Mouse (Mus musculus) midbrain, embryonic 10.5 days (tissue): Measurements from ENCODE around the gene Dedd. TPM values are rescaled to one million over a fixed set of nuclear protein-coding genes. Genes with fewer than 3 reads are reported as not detected.
A peak's percentile ranks its signal among the peaks of the same experiment; 100 is the strongest.
"Not testable (repeated sequence)": the region's sequence is repeated elsewhere in the genome, so short reads cannot be mapped to it uniquely, and the experiment has no call there.

Source experiments
- DNase-seq: peaks from one replicate; pipeline ENCODE4 v3.0.0-alpha.2; 2017; ENCODE audit warnings: low spot score
- H3K27ac ChIP-seq: fragments of 300-500 bp; sonication (generic); replicated peaks from 2 replicates; pipeline ENCODE4 v1.5.1; 2016; ENCODE audit warnings: mild to moderate bottlenecking
- H3K27me3 ChIP-seq: fragments of 300-500 bp; sonication (generic); 2 replicates; pipeline ENCODE4 v1.6.1; 2016; ENCODE audit warnings: low read depth, mild to moderate bottlenecking; ENCODE audit not compliant: poor library complexity, severe bottlenecking
- H3K36me3 ChIP-seq: fragments of 300-500 bp; sonication (generic); 2 replicates; pipeline ENCODE4 v1.6.1; 2016; ENCODE audit warnings: mild to moderate bottlenecking, moderate library complexity
- H3K4me1 ChIP-seq: fragments of 300-500 bp; sonication (generic); 2 replicates; pipeline ENCODE4 v1.6.1; 2016
- H3K4me3 ChIP-seq: fragments of 300-500 bp; sonication (generic); 2 replicates; pipeline ENCODE4 v1.5.1; 2016; ENCODE audit warnings: mild to moderate bottlenecking, moderate library complexity
- H3K9me3 ChIP-seq: fragments of 300-500 bp; sonication (generic); replicated peaks from 2 replicates; pipeline ENCODE4 v1.6.1; 2016; ENCODE audit warnings: mild to moderate bottlenecking
- WGBS: fragments of 180-500 bp; shearing (Covaris S2); methylation state at CpG from one replicate; pipeline ENCODE4 v1.1.7; 2016; 5-methylcytosine and 5-hydroxymethylcytosine counted together
- polyA plus RNA-seq: library from polyadenylated mRNA; unstranded; fragments of >200 nt; fragmentation: Nextera tagmentation; extraction: Ambion mirVana; gene quantifications from 2 replicates; pipeline ENCODE4 v1.2.1, GENCODE M21; 2016

Gene Dedd
- polyA plus RNA-seq, 1 experiment from 2014 or later: 48.9 TPM

DNA sequence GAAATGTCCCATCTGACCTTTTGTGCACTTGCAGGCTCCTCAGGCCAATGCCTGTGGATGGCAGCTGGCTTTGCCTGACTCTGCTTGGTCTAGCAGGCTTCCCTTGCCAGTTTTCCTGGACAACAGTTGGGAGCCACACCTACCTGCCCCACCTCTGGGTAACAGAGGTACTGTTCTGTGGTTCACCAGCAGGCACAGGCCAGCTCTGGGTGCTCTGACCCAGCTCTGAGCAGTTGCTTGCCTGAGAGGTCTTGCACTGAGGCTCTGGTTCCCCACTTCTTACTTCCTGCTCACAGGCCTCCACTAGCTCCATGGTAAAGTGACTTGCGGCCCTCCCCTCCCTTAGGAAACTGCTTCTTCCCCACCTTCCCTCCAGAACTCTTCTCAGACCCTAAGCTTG lies 6.9 kb upstream of the Dedd start:
- Histone ChIP-seq H3K27me3 (no peaks in the 10 kb centered on the region), H3K4me3 (no peak overlapping the region), H3K36me3 (peaks cover 4% of the 10 kb centered on the region; the same call in 1 of the 2 replicates), H3K4me1 (peaks cover 6% of the 10 kb centered on the region; the same call in 1 of the 2 replicates), H3K27ac (no peak overlapping the region), H3K9me3 (no peaks in the 10 kb centered on the region)
- no peak for DNase-seq
- 61% methylated on average over 1 of the region's 1 CpGs for WGBS

DNA sequence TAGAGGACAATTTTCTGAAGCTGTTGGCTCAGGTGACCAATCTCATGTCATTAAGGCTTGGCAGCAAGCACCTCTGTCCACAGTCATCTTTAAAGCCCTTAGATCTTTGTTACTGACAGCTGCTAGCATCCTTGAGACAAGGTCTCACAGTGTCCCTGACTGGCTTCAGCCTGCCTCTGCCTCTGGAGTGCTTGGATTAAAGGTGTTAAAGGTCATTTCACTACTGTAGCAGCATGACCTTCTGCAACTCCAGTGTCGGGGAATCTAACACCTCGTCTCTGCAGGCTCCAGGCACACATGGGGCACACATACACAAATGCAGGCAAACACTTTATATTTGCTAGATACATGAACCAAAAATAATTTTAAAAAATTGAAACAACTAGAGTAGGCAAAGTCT lies 3.4 kb upstream of the Dedd start:
- no peak for DNase-seq
- WGBS: 84% methylated on average over 2 of the region's 2 CpGs
- Histone ChIP-seq H3K4me3 (no peak overlapping the region), H3K27ac (no peak overlapping the region), H3K36me3 (peaks cover 4% of the 10 kb centered on the region; the same call in 1 of the 2 replicates), H3K27me3 (no peaks in the 10 kb centered on the region), H3K9me3 (no peaks in the 10 kb centered on the region), H3K4me1 (peaks cover 21% of the 10 kb centered on the region)

DNA sequence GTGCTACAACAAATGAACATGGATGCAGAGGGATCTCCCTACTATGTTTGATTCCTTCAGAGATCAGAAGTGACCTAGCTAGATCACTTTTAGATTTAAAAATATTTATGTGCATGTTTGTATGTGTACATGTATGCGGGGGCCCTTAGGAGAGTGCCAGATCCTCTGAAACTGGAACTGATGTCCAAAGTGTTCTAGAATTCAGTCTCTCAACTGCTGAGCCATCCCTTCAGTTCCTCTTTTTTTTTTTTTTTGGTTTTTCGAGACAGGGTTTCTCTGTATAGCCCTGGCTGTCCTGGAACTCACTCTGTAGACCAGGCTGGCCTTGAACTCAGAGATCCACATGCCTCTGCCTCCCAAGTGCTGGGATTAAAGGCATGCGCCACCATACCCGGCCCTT lies 2.4 kb upstream of the Dedd start:
- H3K4me1 ChIP-seq: peaks cover 31% of the 10 kb centered on the region
- H3K9me3 ChIP-seq, H3K27ac ChIP-seq, H3K36me3 ChIP-seq, DNase-seq, H3K27me3 ChIP-seq, H3K4me3 ChIP-seq: not testable (repeated sequence)
- 88% methylated on average over 4 of the region's 4 CpGs for WGBS

DNA sequence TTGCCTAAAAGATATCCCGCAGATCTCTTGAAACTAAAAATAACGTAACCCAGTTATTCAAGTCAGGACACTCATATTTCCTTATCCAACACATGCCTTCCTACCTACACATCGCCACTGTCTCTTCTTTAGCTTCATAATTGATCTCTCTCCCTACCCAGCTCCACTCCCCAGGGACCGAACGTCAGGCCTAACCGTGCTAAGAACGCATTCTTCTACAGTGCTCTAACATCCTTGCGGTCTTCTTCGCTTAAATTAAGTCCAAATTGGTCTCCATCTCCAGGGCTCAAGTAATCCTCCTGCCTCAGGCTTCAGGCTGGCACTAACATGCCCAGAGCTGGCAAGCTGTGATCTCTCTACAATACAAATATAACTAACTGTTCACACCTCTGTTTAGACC lies 701 bp upstream of the Dedd start:
- peaks cover 11% of the 10 kb centered on the region; the same call in 1 of the 2 replicates for H3K36me3 ChIP-seq
- peak overlapping the region; percentile 88 for H3K4me3 ChIP-seq
- H3K27me3 ChIP-seq: no peaks in the 10 kb centered on the region
- H3K4me1 ChIP-seq: peaks cover 38% of the 10 kb centered on the region
- DNase-seq: no peak
- no peaks in the 10 kb centered on the region for H3K9me3 ChIP-seq
- WGBS: 48% methylated on average over 9 of the region's 9 CpGs
- H3K27ac ChIP-seq: peak overlapping the region; percentile 100

DNA sequence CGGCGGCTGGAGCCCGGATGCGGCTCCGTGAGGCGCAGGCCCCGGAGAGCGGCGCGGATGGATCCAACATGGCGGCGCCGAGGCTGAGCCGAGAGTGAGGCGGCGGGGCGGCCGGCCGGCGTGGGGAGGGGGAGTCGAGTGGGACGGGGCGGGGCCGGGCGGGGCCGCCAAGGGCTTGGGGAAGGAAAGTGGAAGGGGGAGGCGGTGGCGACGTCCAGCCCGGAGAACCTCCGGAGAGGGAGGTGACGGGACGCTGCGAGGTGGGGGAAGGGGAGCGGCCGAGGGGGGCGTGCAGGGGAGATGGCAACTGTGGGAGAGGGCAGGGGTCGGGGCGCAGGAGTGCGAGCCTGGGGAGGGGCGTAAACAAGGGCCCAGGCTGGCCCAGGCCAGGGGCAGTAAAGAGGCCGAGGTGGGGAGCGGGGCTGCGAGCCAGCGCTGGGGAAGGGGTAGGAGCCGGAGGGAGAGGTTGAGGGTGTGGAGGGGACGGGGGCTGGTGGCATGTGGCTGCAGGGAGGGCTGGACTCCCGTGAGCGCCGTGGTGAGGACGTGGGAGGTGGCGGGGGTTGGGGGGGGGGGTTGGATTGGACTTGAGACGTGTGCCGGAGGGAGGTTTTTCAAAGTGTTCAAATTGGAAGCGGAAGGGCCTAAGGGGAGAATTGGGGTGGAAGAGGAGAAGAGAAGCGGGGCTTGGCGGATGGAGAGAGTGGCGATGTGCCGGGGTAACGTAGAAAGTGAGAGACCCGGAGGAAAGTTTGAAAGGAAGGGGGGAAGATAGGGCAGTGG lies 679 bp downstream of the Dedd start:
- H3K36me3 ChIP-seq: peaks cover 13% of the 10 kb centered on the region
- H3K4me1 ChIP-seq: peaks cover 41% of the 10 kb centered on the region
- H3K27ac ChIP-seq: peak overlapping the region; percentile 100
- no peaks in the 10 kb centered on the region for H3K9me3 ChIP-seq
- WGBS: under 1% methylated on average over 49 of the region's 61 CpGs
- peak overlapping the region; percentile 88 for H3K4me3 ChIP-seq
- peak; percentile 94 for DNase-seq
- no peaks in the 10 kb centered on the region for H3K27me3 ChIP-seq

DNA sequence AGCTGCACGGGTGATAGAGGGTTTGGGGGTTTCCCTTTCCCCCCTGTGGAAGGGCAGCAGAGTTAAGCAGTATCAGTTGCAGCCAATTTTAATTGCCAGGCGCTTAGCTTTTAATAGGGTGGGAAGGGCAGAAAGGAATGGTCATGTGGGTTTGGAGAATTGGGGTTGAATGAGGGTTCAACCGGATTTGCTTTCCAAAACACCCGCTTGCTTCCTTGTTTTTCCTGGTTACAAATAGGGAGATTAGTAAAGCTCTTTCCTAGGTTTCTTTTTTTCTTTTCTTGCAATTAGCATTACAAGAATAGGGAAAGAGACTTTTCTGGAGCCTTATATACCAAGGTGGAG lies 1.2 kb downstream of the Dedd start:
- Histone ChIP-seq H3K36me3 (peaks cover 9% of the 10 kb centered on the region), H3K4me3 (peak overlapping the region; percentile 88), H3K27me3 (no peaks in the 10 kb centered on the region), H3K9me3 (no peaks in the 10 kb centered on the region), H3K4me1 (peaks cover 41% of the 10 kb centered on the region), H3K27ac (peak overlapping the region; percentile 100)
- WGBS: under 1% methylated on average over 4 of the region's 4 CpGs
- no peak for DNase-seq

DNA sequence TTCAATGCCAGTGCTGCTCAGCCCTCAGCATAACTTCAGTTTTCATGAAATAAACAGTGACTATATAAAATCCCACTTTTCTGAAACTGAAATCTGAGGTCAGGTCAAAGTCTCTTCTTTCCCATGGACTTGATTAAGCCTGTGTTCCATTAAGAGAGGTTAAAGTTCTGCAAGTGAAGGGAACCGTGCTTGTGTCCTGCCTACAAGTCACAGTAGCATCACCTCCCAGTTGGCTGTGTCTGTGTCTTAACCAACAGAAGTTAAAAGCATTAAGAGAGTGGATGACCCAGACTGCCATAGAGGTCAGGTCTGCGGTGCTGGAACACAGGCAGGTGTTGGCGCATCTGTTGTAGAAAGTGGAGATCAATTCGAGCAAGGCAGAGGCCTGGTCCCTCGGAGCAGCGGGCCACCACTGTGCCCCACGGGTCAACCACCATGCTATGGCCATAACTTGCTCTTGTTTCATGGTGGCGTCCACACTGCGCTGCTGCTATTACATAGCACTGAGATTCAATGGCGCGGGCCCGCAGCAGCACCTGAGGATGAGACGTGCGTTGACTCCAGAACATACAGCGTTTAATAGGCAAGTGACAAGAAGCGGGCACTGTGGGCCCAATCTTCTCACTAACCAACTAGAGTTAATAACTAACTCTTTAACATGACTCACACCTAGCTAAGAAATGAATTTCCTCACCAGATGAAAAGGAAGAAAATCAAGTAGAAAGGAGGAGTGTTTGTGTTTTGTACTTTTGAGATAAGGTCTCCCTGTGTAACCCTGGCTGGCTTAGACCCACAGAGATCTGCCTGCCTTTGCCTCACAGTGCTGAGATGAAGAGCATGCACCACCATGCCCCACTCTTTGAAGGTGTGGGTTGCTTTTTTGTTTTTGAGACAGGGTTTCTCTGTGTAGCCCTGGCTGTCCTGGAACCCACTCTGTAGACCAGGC lies 13.6 kb downstream of the Dedd start:
- H3K36me3 ChIP-seq: peaks cover 64% of the 10 kb centered on the region
- no peak for DNase-seq
- peaks cover 31% of the 10 kb centered on the region for H3K4me1 ChIP-seq
- H3K9me3 ChIP-seq: peaks cover 7% of the 10 kb centered on the region
- WGBS: 93% methylated on average over 16 of the region's 16 CpGs
- no peaks in the 10 kb centered on the region for H3K27me3 ChIP-seq
- H3K4me3 ChIP-seq: no peak overlapping the region
- H3K27ac ChIP-seq: no peak overlapping the region

DNA sequence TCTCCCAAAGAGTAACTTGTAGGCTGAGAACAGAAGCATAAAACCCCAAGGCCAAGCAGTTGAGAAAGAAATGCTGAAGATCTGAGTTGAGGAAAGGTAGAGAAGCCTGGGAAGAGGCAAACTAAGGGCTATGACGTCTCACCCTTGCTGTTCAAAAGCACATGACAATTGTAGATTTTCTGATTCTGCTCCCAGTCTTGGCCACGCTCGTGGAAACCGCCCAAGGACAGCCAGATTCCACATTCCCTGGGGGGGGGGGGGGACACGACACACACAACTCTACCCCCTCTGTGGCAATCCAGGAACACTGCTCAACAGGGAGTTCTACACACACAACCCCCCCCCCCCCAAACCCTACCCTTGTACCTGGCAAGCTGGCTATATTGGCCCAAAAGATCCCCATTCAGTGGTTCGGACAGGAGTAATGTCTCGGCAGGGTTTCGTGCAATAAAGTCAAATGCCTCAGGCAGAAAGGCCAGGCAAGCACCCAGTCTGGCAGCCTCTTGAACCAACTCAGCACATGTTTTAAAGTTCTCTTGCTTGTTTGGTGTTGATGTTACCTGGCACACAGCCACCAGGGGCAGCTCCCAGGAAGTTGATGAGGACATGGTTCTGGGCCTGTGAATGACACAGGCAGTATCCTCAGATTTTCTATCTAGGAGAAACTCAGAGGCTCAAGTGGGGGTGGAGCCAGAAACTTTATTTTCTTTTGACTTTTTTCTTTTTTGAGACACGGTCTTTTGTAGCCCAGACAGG lies 15.2 kb downstream of the Dedd start:
- peak overlapping the region; percentile 94 for H3K4me3 ChIP-seq
- H3K9me3 ChIP-seq: peaks cover 7% of the 10 kb centered on the region
- no peaks in the 10 kb centered on the region for H3K27me3 ChIP-seq
- no peak for DNase-seq
- H3K27ac ChIP-seq: no peak overlapping the region
- peaks cover 38% of the 10 kb centered on the region for H3K4me1 ChIP-seq
- 85% methylated on average over 9 of the region's 9 CpGs for WGBS
- H3K36me3 ChIP-seq: peaks cover 59% of the 10 kb centered on the region

DNA sequence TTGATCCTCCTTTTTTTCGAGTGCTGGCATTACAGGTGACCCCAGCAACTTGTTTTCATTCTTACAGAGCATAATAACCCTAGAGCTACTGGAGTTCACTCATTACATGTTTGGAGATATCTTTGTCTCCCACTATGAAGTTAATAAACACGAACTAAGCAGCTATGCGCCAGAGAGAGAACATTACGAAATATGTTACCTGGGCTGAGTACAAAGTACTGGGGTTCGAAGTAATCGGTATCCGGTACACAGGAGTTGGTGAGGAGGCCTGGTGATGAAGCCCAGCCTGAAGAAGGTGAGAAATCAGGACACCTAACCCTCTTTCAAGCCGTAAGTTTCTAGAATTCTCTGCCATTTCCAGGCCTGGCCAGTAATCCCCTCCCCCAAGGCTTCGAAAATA lies 15.8 kb downstream of the Dedd start:
- peak overlapping the region; percentile 94 for H3K4me3 ChIP-seq
- peaks cover 40% of the 10 kb centered on the region for H3K4me1 ChIP-seq
- no peak overlapping the region; the same call in 1 of the 2 replicates for H3K27ac ChIP-seq
- peaks cover 57% of the 10 kb centered on the region for H3K36me3 ChIP-seq
- peaks cover 7% of the 10 kb centered on the region for H3K9me3 ChIP-seq
- WGBS: 82% methylated on average over 9 of the region's 9 CpGs
- no peak for DNase-seq
- no peaks in the 10 kb centered on the region for H3K27me3 ChIP-seq

DNA sequence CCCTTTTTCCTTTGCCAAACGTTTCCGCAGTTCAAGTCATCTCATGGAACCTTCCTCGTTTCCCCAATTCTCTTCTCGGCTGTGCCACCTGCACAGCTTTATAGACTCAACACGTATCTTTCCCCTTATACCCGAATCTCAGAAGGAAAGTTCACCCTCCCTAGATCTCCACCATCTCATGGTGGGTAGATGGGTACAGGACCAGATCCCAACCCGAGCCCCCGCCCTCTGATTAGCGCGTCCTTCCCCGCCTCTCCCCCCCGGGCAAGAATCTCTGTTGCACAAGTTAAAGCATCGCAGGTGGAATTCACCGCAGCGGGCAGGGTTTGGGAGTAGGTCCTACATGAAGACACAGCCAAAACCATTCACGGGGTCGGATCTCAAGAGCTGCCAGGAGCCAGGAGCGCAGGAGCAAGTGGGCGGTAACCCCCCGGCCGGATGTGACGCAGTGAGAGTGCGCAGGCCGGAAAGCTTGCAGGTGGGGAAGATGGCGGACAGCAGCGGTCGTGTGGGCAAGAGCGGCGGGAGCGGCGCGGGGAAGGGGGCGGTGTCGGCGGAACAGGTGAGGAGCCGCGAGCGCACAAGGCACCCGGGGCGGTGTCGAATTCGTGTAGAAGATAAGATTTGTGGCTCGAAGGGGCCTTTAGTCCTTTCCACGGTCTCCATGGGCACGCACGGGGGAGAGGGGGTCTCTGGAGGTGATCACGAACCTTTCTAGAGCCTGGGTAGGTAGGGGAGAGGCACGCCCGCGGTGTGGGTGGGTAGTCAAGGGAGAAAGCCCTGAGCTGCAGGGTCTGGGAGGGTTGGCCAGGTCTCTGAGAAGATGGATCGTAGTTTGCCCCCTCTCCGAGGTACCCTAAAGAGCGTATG lies 16.5 kb downstream of the Dedd start, which contains the start of the genes Nit1 and Pfdn2:
Nit1 (minus strand) TSS at position 422 of the 870 bp plus-strand sequence.
Pfdn2 (plus strand) TSS at position 446 of the 870 bp plus-strand sequence.
- H3K27ac ChIP-seq: peak within 1 kb of the TSS; percentile 90
- WGBS: 2% methylated on average over 53 of the region's 53 CpGs
- peak; percentile 95 for DNase-seq

DNA sequence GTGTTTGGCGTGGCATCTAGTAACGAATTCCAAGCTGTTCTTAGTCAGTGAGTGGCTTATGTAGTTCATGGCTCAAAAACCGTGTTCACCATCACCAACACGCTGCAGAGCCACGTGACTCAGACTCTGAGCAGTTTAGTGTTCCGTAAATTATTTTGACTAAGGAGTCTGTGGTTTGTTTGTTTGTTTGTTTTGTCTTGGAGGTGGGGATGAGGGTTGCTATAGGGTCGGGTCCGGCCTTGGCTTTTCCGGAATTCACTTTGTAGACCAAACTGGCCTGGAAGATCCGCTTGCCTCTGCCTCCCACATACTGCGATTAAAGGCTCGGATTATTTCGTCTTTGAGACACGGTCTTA lies 17.1 kb downstream of the Dedd start:
- Histone ChIP-seq H3K4me3 (peak overlapping the region; percentile 94), H3K27me3 (no peaks in the 10 kb centered on the region), H3K9me3 (peaks cover 7% of the 10 kb centered on the region), H3K36me3 (peaks cover 43% of the 10 kb centered on the region), H3K27ac (peak overlapping the region; percentile 90), H3K4me1 (peaks cover 40% of the 10 kb centered on the region)
- under 1% methylated on average over 14 of the region's 14 CpGs for WGBS
- no peak for DNase-seq

More for the DNA sequence above, 16.5 kb downstream of the Dedd start, which contains the start of the genes Nit1 and Pfdn2:
- peak within 1 kb of the TSS; percentile 94 for H3K4me3 ChIP-seq
- H3K36me3 ChIP-seq: peaks cover 49% of the 10 kb centered on the region
- H3K9me3 ChIP-seq: peaks cover 7% of the 10 kb centered on the region
- no peaks in the 10 kb centered on the region for H3K27me3 ChIP-seq
- peaks cover 40% of the 10 kb centered on the region for H3K4me1 ChIP-seq
